Mouse (Mus musculus) kidney, adult 2 months (tissue): ENCODE measurements at regions not wholly inside any gene's neighbourhood (a gene's known extent, or its start where the extent isn't known, plus 50 kb on each side); places are given as distances from the start of the nearest gene placed in this dataset.

Experiments used
- CTCF ChIP-seq: fragments of 200-500 bp; conservative IDR thresholded peaks from 2 replicates; pipeline ENCODE4 v1.5.1; 2011; ENCODE audit warnings: low read depth, mild to moderate bottlenecking, control low read depth, low read length, moderate library complexity, mixed read lengths; ENCODE audit not compliant: insufficient read depth, insufficient read length
- POLR2A ChIP-seq: fragments of 200-500 bp; IDR thresholded peaks from one replicate; pipeline ENCODE4 v1.6.1; 2011; ENCODE audit warnings: low read depth, low read length, control low read depth

DNA sequence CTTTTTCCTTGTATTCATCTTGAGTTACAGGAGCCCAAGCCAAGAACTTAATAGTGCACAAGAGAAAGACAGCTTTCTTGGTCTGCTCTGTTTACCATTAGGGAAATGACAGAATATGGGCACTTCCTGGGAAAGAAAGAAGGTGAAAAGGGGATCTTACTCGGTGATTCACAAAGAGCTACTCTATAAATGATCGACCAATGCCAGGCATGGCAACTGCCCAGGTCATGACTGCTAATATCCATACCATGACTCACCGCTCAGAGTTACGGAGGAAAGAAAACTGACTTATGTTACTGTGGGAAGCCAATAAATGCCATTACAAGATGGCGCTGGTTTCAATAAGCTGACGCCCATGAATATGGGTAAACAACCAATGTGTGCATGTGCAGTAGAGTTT is 204.1 kb upstream of the Prok2 start:
- TF ChIP-seq CTCF (no peak), POLR2A (no peak)
